Mouse (Mus musculus): ENCODE measurements around the gene 6330403K07Rik. TPM values are rescaled to one million over a fixed set of nuclear protein-coding genes. Genes with fewer than 3 reads are reported as not detected.

6330403K07Rik gene
- not detected in 4 replicates for total RNA-seq (2023; ENCODE audit: inconsistent age)

DNA sequence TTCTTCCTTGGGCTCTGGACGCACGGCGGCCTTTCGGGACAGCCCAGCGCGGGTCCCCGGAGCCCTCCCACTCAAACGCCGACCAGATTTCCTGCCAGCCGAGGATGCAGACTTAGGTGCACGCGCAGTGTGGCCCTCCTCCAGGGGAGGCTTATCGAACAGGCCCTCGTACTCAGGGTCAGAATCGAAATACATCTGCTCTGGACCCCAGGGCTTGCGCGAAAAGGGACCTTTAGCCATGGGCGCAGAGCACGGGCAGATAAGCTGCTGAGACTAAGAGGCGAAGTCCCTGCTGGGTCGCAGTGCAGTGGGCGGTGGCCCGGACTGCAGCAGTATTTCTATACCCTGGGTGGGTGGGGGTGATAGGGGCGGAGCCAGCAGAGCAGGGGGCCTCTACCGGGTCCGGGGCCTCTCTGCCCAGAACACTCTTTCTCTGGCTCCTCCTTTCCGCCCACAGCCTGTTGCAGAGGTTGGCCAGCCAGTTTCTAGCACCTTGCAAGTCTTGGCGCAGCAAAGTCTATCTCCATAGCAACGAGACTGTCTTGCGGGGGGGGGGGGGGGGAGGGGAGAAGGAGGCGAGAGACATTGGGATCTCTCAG lies at the start of gene 6330403K07Rik:
TSS of gene 6330403K07Rik (minus strand) at position 351 of the 599 bp plus-strand sequence.

GRCm38 (mm10) chr11:71019201-71020068 lies 13.9 kb downstream of the 6330403K07Rik start, which contains the start of the genes Mis12 and Derl2:
TSS of gene Mis12 (plus strand) at chr11:71019611.
TSS of gene Derl2 (minus strand) at chr11:71019841.

GRCm38 (mm10) chr11:71004316-71004773 lies 29.0 kb downstream of the 6330403K07Rik start, which contains the start of gene Dhx33:
TSS of gene Dhx33 (minus strand) at chr11:71004437.

GRCm38 (mm10) chr11:70982557-70983228 lies 50.6 kb downstream of the 6330403K07Rik start, which contains the start of gene C1qbp:
TSS of gene C1qbp (minus strand) at chr11:70983026.

Other genes with a start within 250 kb of the 6330403K07Rik start
- 20.5 to 28.8 TPM (median 24.4 TPM) in 4 replicates for gene Scimp, start 220.9 kb downstream of the 6330403K07Rik start, total RNA-seq (2023; ENCODE audit: inconsistent age)
- 52.7 to 57.4 TPM (median 54.9 TPM) in 4 replicates for gene Rabep1, start 188.7 kb downstream of the 6330403K07Rik start, total RNA-seq (2023; ENCODE audit: inconsistent age)
- 88.2 to 95.2 TPM (median 89.6 TPM) in 4 replicates for gene Nup88, start 63.5 kb downstream of the 6330403K07Rik start, total RNA-seq (2023; ENCODE audit: inconsistent age)
- 44.7 to 65.4 TPM (median 52.4 TPM) in 4 replicates for gene Rpain, start 63.3 kb downstream of the 6330403K07Rik start, total RNA-seq (2023; ENCODE audit: inconsistent age)
- 80.8 to 99.7 TPM (median 85.1 TPM) in 4 replicates for gene C1qbp, start 50.5 kb downstream of the 6330403K07Rik start, total RNA-seq (2023; ENCODE audit: inconsistent age)
- gene Dhx33, start 29.1 kb downstream of the 6330403K07Rik start, total RNA-seq (2023; ENCODE audit: inconsistent age), result 28.5 to 37.2 TPM (median 30.3 TPM) in 4 replicates
- 9.0 to 15.2 TPM (median 11.5 TPM) in 4 replicates for gene Mis12, start 13.9 kb downstream of the 6330403K07Rik start, total RNA-seq (2023; ENCODE audit: inconsistent age)
- gene Derl2, start 13.7 kb downstream of the 6330403K07Rik start, total RNA-seq (2023; ENCODE audit: inconsistent age), result 25.9 to 33.2 TPM (median 29.9 TPM) in 4 replicates
- gene Nlrp1a, start 111.2 kb upstream of the 6330403K07Rik start, total RNA-seq (2023; ENCODE audit: inconsistent age), result 1.9 to 2.7 TPM (median 2.1 TPM) in 4 replicates
- gene Nlrp1b, start 197.2 kb upstream of the 6330403K07Rik start, total RNA-seq (2023; ENCODE audit: inconsistent age), result 3.0 to 4.0 TPM (median 3.6 TPM) in 4 replicates

All from B cell, adult (primary cell).